Comparison of ENCODE assay signal across 7 mouse cellular contexts in the genomic region with DNA sequence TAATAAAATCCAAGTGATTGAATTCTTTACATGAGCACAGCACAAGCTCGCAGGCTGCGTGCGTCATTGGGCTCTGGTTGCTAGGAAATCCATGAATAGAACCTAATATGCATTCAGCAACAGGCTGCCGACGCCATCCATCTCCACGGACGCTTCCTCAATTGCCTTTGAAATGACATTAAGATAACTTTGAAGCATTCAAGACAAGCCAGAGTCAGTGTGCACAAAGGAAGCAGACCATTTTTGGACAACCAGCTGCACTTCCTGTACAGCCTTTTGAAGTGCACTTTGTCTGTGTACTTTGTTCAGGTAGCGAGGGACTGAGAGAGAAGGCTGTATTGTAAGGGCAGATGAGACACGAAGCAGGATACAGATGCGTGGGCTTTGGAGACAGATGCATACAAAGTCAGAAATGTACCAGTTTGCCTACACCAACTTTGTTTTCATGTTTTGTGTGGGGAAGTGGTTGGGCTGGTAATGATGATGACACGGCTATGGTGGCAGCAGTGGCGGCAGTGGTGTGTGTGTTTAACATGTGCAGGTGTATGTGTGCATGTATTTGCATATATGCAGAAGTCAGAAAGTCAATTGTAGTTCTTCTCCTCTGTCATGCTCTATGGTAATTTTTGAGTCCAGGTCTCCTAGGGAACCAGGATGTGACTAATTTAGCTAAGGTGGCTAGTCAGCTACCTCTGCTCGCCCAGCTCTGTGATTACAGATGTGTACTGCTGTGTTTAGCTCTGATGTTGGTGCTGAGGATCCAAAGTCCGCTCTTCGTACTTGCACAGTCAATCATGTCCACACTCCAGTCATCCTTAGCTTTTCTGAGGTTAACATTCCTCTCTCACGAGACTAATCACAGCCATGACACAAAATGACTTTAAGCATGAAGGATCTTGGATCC.
DNase-seq lines count a peak whose midpoint lies in the region; ATAC-seq and TF ChIP-seq lines count a peak whose summit lies in the region.

No protein-coding gene starts in this region.

- H3K4me1 ChIP-seq in CH12.LX (ENCODE audit: control insufficient read depth in 1 of 2, insufficient read depth in 2 of 2), result peaks cover 9 to 13% of the 10 kb centered on the region in 2 experiments; a peak in 3 of 4 replicates
- H3K4me1 ChIP-seq in hindbrain, postnatal 0 days (ENCODE audit: insufficient read depth, low read length), result peaks cover 6% of the 10 kb centered on the region; the same call in 1 of the 2 replicates
- H3K4me1 ChIP-seq in midbrain, embryonic 15.5 days, result peaks cover 10% of the 10 kb centered on the region

- H3K36me3 ChIP-seq in CH12.LX (replicated peaks in 1 of 2; ENCODE audit: control insufficient read depth in 1 of 2, insufficient read depth in 1 of 2, low read length in 1 of 2), result no peaks in the 10 kb centered on the region
- H3K36me3 ChIP-seq in hindbrain, postnatal 0 days (ENCODE audit: insufficient read depth, low read length), result no peaks in the 10 kb centered on the region
- no peaks in the 10 kb centered on the region for H3K36me3 ChIP-seq in midbrain, embryonic 15.5 days (replicated peaks)

- dilution Hi-C loops in CH12.LX (cut with MboI; ENCODE audit: extremely low pct_ligation_motif_present, extremely low pct_unique_long_range_greater_than_20kb, low sequenced_read_pairs), result no loop called here

- WGBS in hindbrain, postnatal 0 days, result 29% methylated on average over 16 of the region's 16 CpGs
- WGBS in midbrain, embryonic 15.5 days, result 35% methylated on average over 16 of the region's 16 CpGs

- no peak for TF ChIP-seq POLR2A in CH12.LX (IDR thresholded peaks at IDR 0.05; ENCODE audit: low read depth, low read length)

- no peaks in the 10 kb centered on the region for H3K79me2 ChIP-seq in CH12.LX (replicated peaks; ENCODE audit: control insufficient read depth, extremely low read depth, insufficient read depth, poor library complexity, severe bottlenecking)

- TF ChIP-seq RAD21 in CH12.LX (IDR thresholded peaks at IDR 0.05; ENCODE audit: low read depth, low read length), result no peak

- peak; percentile 79 for ATAC-seq in hindbrain, postnatal 0 days
- peak; percentile 75 for ATAC-seq in midbrain, embryonic 15.5 days (replicated peaks)

- H3K9ac ChIP-seq in CH12.LX (ENCODE audit: insufficient read depth, low read depth), result no peak overlapping the region
- no peak overlapping the region for H3K9ac ChIP-seq in hindbrain, postnatal 0 days (replicated peaks; ENCODE audit: low read length)
- no peak overlapping the region for H3K9ac ChIP-seq in midbrain, embryonic 15.5 days

- H3K4me3 ChIP-seq in CH12.LX (replicated peaks in 1 of 3; ENCODE audit: low read depth in 2 of 3, low read length in 2 of 3, poor library complexity in 1 of 3), result no peak overlapping the region
- no peak overlapping the region for H3K4me3 ChIP-seq in hindbrain, postnatal 0 days (ENCODE audit: low read length)
- no peak overlapping the region for H3K4me3 ChIP-seq in midbrain, embryonic 15.5 days

- H3K4me2 ChIP-seq in CH12.LX (ENCODE audit: insufficient read depth, low read depth, poor library complexity, severe bottlenecking), result 0 out of 2 replicates have a peak overlapping the region, but pooled peaks have one; percentile 8
- H3K4me2 ChIP-seq in hindbrain, postnatal 0 days (ENCODE audit: low read depth, low read length), result peak overlapping the region; percentile 46
- peak overlapping the region; percentile 35 for H3K4me2 ChIP-seq in midbrain, embryonic 15.5 days

- no peaks in the 10 kb centered on the region for H3K9me3 ChIP-seq in CH12.LX (replicated peaks; ENCODE audit: low read length)
- H3K9me3 ChIP-seq in hindbrain, postnatal 0 days (ENCODE audit: low read length), result no peaks in the 10 kb centered on the region
- H3K9me3 ChIP-seq in midbrain, embryonic 15.5 days, result no peaks in the 10 kb centered on the region

- no peak overlapping the region for H3K27ac ChIP-seq in CH12.LX (ENCODE audit: insufficient read depth, low read depth)
- no peak overlapping the region for H3K27ac ChIP-seq in hindbrain, postnatal 0 days
- no peak overlapping the region for H3K27ac ChIP-seq in midbrain, embryonic 15.5 days

- no peaks in the 10 kb centered on the region for H3K27me3 ChIP-seq in CH12.LX (replicated peaks)
- H3K27me3 ChIP-seq in hindbrain, postnatal 0 days (ENCODE audit: insufficient read depth, low read length), result no peaks in the 10 kb centered on the region
- no peaks in the 10 kb centered on the region for H3K27me3 ChIP-seq in midbrain, embryonic 15.5 days (replicated peaks)

- in situ Hi-C loops in CH12.LX (cut with MboI; ENCODE audit: low pct_ligation_motif_present, low pct_unique_long_range_greater_than_20kb, low sequenced_read_pairs), result no loop called here

- DNase-seq in CH12.LX (ENCODE audit: extremely low read depth), result peak; percentile 24
- DNase-seq in adrenal gland, postnatal 25 days, result peak; percentile 11
- DNase-seq in hindbrain, postnatal 0 days (ENCODE audit: low spot score), result peak; percentile 80
- DNase-seq in spleen, postnatal 36 days (ENCODE audit: low spot score in 2 of 2), result no peak
- DNase-seq in yolk sac, embryonic 10.5 days (ENCODE audit: low spot score), result no peak
- DNase-seq in gastrocnemius, postnatal 25 days, result no peak

- TF ChIP-seq EP300 in CH12.LX (IDR thresholded peaks at IDR 0.05; ENCODE audit: low read length), result no peak

- TF ChIP-seq CTCF in CH12.LX (conservative IDR thresholded peaks at IDR 0.05 in 1 of 2, IDR thresholded peaks at IDR 0.05 in 1 of 2; ENCODE audit: low read depth in 2 of 2, low read length in 2 of 2), result no peak
- TF ChIP-seq CTCF in hindbrain, postnatal 0 days (IDR thresholded peaks at IDR 0.05; ENCODE audit: low read depth), result no peak

TF ChIP-seq in CH12.LX, 34 proteins besides CTCF, POLR2A, EP300 and RAD21:
- TF ChIP-seq ZNF384 (IDR thresholded peaks at IDR 0.05; ENCODE audit: low read depth, low read length) (no peak), BHLHE40 (IDR thresholded peaks at IDR 0.05; ENCODE audit: low read depth, low read length) (peak; percentile 18; the same call in 1 of the 2 replicates)

Comparison
In these comparisons a context has a peak if more than half of its experiments do, and no peak if none do; other contexts are left out.
1. DNase-seq: peak in CH12.LX (single experiment), adrenal gland, postnatal 25 days (single experiment) and hindbrain, postnatal 0 days (single experiment); none in spleen, postnatal 36 days (0 of 2), yolk sac, embryonic 10.5 days (single experiment) and gastrocnemius, postnatal 25 days (single experiment).
2. Peak in every context shown above with its lines, with median percentiles within 50 percentile points of each other: H3K4me2 ChIP-seq.